Mouse (Mus musculus): ENCODE results near the gene Metap2.

Gene Metap2

GRCm38 (mm10) chr10:93897043-93897646 is at the start of gene Metap2:
TSS of gene Metap2 (minus strand) at chr10:93897093.
- DNase-seq, result no peak

- no peak for DNase-seq
These were observed 49.1 kb upstream of the Metap2 start for GRCm38 (mm10) chr10:93945843-93946499.

GRCm38 (mm10) chr10:93945364-93945763 is 48.5 kb upstream of the Metap2 start:
- peak; percentile 29 to 58 for DNase-seq

GRCm38 (mm10) chr10:93944241-93944640 is 47.3 kb upstream of the Metap2 start:
- DNase-seq, result peak in 1 of 2 experiments; percentile 42

- no peak for DNase-seq
These were observed 43.4 kb upstream of the Metap2 start for GRCm38 (mm10) chr10:93940279-93940678.

GRCm38 (mm10) chr10:93939676-93940075 is 42.8 kb upstream of the Metap2 start:
- DNase-seq, result no peak

- no peak for DNase-seq
These were observed 42.0 kb upstream of the Metap2 start for GRCm38 (mm10) chr10:93938844-93939271.

- DNase-seq, result peak; percentile 61 to 77
These were observed 37.1 kb upstream of the Metap2 start for GRCm38 (mm10) chr10:93933980-93934379.

GRCm38 (mm10) chr10:93932861-93933260 is 36.0 kb upstream of the Metap2 start:
- DNase-seq, result peak in 1 of 2 experiments; percentile 12

GRCm38 (mm10) chr10:93932020-93932419 is 35.1 kb upstream of the Metap2 start:
- DNase-seq, result no peak

- DNase-seq, result no peak
These were observed 34.5 kb upstream of the Metap2 start for GRCm38 (mm10) chr10:93931431-93931830.

GRCm38 (mm10) chr10:93930236-93930824 is 33.4 kb upstream of the Metap2 start:
- no peak for DNase-seq

GRCm38 (mm10) chr10:93924666-93925065 is 27.8 kb upstream of the Metap2 start:
- DNase-seq, result no peak

GRCm38 (mm10) chr10:93921160-93921559 is 24.3 kb upstream of the Metap2 start:
- no peak for DNase-seq

GRCm38 (mm10) chr10:93919227-93919626 is 22.3 kb upstream of the Metap2 start:
- DNase-seq, result peak; percentile 41 to 47

- peak; percentile 67 to 70 for DNase-seq
These were observed 21.8 kb upstream of the Metap2 start for GRCm38 (mm10) chr10:93918701-93919100.

- no peak for DNase-seq
These were observed 21.2 kb upstream of the Metap2 start for GRCm38 (mm10) chr10:93918087-93918486.

GRCm38 (mm10) chr10:93916778-93917177 is 19.9 kb upstream of the Metap2 start:
- DNase-seq, result no peak

GRCm38 (mm10) chr10:93915531-93916275 is 18.8 kb upstream of the Metap2 start:
- no peak for DNase-seq

GRCm38 (mm10) chr10:93913525-93913924 is 16.6 kb upstream of the Metap2 start:
- DNase-seq, result no peak

GRCm38 (mm10) chr10:93912917-93913316 is 16.0 kb upstream of the Metap2 start:
- DNase-seq, result no peak

GRCm38 (mm10) chr10:93912136-93912855 is 15.4 kb upstream of the Metap2 start:
- DNase-seq, result no peak

- no peak for DNase-seq
These were observed 14.4 kb upstream of the Metap2 start for GRCm38 (mm10) chr10:93911326-93911725.

Data from lung, postnatal 4 days (tissue).